Mouse (Mus musculus): ENCODE measurements around the gene Nrxn2.

The Nrxn2 gene

DNA sequence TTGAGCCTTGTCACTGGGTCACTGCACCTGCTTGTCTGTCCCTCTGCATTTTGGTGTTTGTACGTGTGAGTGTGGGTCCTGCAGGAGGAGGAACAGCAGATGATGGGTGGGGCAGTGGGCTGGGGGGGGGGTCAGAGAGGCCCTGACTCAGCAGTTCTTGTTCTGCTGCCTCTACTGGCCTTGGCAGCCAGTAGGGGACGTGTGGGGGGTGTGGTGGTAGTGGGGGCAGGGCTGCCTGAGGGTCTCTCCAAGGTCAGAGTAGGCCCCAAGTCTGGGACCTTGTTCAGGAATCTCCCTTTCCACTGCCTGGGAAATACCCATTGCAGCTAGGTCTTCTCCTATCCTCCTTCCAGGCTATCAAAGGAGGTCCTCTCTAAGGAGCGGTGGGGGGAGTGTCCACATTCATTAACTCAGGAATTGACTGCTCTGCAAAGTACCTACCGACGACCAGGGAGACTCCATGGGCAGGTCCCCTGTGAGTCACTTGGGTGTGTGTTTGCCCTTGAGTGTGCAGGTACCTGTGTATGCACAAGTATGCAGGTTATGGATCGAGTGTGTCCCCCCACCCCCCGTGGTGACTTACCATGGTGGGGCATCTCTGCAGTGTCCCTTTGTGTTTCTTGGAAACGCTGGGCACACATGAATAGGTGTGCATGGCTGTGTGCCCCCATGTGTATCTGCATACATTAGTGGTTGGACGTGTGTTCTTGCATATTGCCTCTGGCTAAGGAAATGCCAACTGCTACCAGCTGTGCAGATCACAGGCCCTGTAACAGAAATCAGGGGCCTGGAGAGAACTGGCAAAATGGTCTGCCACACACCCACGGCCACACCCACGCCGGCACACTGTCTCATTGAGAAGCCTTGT is 1.4 kb upstream of the Nrxn2 start:
- peak; percentile 56 for DNase-seq (ENCODE audit: low read depth, low spot score)

DNA sequence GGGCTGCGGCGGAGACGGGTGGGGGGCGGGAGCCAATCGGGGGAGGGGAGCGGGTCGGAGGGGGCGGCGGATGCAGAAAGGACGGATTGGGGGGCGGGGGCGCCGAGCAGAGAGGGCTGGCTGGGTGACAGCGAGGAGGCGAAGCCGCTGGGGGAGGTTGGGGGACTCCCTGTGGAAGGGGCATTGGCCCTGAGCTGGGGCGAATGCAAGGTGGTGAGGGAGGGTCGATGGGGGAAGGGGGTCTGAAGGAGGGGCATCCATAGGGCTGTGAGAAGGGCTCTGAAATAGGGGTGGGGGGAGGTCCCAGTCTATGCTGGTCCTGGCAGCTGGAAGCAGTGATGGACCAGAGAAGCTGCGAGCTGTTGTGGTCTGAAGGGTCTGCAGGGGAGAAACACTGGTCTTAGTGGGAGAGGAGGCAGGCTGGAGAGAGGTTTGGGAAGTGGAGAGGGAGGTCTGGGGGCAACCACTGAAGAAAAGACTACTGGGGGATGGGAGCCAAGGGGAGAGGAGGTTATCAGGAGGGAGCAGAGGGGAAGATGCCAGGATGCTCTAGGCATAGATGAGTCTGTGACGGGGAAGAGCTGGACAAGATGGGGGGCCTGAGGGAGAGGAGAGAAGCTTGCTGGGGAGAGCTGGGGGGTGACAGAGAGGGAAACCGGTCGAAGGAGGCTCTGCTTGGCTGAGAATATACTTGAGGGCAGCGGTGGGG is 607 bp downstream of the Nrxn2 start:
- DNase-seq (ENCODE audit: low read depth, low spot score): no peak

GRCm38 (mm10) chr19:6419805-6420310 is 1.3 kb downstream of the Nrxn2 start:
- no peak for DNase-seq (ENCODE audit: low read depth, low spot score)

- no peak for DNase-seq (ENCODE audit: low read depth, low spot score)
Observed at GRCm38 (mm10) chr19:6420481-6421210, 2.1 kb downstream of the Nrxn2 start.

GRCm38 (mm10) chr19:6421211-6421590 is 2.7 kb downstream of the Nrxn2 start:
- DNase-seq (ENCODE audit: low read depth, low spot score): no peak

DNA sequence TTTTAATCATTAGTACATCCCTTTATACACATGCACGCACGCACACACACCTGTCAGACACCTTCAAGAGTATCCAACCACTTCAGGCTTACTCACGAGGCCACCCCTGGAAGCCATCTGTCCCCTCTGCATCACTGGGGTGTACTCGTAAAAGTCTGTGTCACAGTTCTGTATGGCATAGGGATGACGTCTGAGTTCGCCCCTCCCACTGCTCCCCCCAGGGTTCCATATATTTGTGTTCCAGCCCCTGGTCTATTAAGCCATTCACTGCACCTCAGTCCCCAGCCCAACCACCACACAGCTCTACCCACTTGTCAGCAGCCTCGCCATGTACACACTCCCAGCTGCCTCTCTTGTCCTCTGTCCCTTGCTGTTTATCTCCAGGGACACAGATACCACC is 3.5 kb downstream of the Nrxn2 start:
- no peak for DNase-seq (ENCODE audit: low read depth, low spot score)

DNA sequence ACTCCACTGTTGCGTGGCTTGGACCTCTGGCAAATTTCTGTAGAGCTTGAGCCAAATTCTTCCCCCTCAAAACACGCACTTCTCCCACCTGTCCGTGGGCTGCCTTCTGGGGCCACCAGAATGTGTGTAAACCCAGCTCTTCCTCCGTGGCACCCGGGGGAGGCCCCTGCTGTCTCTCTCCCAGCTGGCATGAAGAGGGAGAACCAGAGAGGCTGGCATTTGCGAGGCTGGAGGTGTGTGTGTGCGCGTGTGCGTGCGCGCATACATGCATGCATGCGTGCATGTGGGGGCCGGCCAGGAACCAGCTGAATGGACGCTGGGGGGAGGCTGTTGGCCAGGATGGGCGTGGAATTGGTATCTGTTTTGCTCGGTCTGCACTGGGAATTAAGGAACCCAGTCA is 4.7 kb downstream of the Nrxn2 start:
- no peak for DNase-seq (ENCODE audit: low read depth, low spot score)

DNA sequence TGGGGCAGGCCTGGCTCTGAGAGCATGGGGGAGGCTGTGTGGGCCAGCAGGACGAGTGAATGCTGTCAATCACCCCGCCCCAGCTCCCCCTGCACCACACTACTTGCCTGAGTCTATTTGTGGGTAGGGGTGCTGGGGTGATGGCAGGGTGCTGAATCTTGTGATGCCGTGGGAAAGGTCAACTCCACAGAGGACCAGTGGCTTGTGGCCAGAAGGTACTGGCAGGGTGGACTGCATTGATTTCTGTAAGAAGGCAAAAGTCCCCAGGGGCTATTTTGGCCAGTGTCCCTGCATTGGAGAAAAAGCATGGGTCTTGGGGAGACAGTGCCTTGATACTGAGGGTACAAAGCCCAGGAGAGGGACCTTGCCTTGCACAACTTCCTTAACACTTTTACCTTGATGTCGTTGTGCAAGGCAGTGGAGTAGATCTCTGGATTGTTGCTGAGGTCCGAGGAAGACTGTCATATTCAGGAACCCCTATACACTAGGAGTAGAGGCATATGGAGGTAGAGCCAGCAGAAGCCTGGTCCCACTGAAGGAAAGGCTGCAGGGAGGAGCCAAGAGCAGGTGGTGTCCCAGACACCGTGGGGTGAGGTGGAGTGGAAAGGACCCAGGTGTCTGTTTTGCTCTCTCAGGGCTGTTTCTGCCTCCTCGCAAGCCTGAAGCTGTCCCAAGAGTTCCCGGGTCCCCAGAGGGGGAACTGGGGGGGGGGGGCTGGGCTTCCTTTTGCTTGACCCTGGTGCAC is 5.8 kb downstream of the Nrxn2 start:
- DNase-seq (ENCODE audit: low read depth, low spot score): no peak

GRCm38 (mm10) chr19:6425595-6425994 is 7.1 kb downstream of the Nrxn2 start:
- no peak for DNase-seq (ENCODE audit: low read depth, low spot score)

- DNase-seq (ENCODE audit: low read depth, low spot score): peak; percentile 85
Observed at GRCm38 (mm10) chr19:6426703-6427500, 8.4 kb downstream of the Nrxn2 start.

DNA sequence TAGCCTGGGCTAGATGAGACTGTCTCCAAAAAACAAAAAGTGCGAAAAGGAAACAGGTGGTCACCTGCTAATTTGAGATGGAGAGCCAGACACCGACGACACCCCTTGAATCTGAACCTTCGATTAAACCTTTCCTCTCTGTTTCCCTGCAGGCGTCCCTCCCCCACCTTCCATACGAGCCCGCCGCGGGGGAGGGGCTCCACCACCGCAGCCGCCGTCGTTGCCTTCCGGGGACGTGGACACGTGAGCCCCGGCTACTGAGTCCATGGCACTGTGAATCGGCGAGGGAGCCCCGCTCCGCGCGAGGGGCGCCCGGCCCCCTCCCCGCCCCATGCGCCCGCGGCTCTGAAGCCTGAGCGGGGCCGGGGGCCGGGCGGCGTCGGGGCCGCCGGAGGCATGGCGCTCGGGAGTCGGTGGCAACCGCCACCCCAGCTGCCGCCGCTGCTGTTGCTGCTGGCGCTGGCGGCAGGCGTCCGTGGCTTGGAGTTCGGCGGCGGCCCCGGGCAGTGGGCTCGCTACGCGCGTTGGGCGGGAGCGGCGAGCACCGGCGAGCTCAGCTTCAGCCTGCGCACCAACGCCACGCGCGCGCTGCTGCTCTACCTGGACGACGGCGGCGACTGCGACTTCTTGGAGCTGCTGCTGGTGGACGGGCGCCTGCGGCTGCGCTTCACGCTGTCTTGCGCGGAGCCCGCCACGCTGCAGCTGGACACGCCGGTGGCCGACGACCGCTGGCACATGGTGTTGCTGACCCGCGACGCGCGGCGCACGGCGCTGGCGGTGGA is 9.3 kb downstream of the Nrxn2 start:
- DNase-seq (ENCODE audit: low read depth, low spot score): peak; percentile 47

- DNase-seq (ENCODE audit: low read depth, low spot score): peak; percentile 99
Observed at GRCm38 (mm10) chr19:6428501-6429200, 10.1 kb downstream of the Nrxn2 start.

- DNase-seq (ENCODE audit: low read depth, low spot score): no peak
Observed at GRCm38 (mm10) chr19:6443016-6443415, 24.5 kb downstream of the Nrxn2 start.

DNA sequence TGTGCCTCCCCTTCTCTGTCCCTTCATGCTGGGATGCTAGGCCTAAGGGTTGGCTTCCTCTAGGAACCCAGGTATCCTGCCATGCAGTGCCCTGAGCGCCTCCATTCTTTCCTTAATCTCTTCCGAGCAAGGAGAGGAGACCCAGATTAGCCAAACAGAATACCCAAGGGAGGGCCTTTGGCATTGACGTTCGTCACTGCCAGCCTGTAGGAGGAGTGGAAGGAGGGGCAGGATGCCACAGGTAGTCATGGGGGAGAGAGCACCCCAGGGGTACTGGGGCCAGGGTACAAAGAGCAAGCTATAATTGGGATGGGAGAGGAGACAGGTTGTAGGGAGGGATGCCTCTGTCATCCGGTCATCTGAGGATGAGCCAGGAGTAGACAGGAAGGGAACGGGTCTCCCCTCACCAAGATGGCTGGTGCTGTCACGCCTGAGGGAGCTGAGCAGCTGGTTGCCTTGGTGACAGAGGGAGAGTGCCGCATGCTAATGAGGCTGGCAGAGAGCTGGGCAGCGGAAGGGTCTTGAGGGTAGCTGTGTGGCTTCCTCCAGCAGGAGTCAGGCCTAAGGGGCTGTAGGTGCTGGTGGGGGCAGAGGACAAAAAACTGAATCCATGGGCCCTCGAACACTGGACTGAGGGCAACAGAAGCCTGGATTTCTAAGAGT is 27.4 kb downstream of the Nrxn2 start:
- DNase-seq (ENCODE audit: low read depth, low spot score): no peak

- no peak for DNase-seq (ENCODE audit: low read depth, low spot score)
Observed at GRCm38 (mm10) chr19:6446736-6447437, 28.4 kb downstream of the Nrxn2 start.

DNA sequence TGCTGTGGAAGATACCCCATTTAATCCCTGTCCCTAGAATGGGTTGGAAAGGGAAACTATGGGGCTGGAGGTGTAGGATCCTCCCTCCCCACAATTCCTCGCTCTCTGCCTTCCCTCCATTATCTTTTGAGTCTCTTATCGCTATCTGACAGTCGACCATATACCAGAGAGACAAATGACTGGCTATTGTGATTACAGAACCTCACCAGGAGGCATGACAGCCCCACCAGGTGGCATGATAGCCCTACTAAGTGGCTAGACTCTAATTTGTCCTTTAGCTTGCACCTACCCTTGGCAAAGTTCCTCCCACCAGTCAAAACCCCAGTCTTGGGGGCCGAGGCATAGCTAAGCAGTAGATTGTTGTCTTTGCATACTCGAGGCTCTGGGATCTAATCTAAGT is 30.2 kb downstream of the Nrxn2 start:
- DNase-seq (ENCODE audit: low read depth, low spot score): no peak

- no peak for DNase-seq (ENCODE audit: low read depth, low spot score)
Observed at GRCm38 (mm10) chr19:6449841-6450240, 31.3 kb downstream of the Nrxn2 start.

DNA sequence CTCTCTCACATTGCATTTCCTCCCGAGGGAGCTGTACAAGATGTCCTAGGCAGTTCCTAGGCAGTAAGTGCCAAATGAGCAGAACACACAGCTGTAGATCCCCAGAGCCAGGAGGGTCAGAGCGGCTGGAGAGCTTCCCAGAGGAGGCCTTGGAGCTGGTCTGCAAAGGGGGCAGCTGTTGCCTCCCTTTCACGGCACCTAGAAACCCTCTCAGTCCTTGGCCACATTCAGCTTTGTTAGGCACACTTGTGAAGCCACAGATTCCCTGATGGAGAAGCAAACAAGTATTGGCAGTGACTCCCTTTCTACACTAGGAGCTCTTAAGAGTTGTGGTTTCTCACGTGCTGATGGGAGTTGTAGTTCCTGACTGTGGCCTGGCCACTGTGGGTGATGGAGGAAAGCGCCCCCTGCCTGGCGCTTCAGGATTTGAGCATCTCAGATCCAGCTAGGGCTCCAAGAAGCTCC is 33.5 kb downstream of the Nrxn2 start:
- peak; percentile 96 for DNase-seq (ENCODE audit: low read depth, low spot score)
